Mouse (Mus musculus) MEL (cell line): ENCODE measurements around the gene Mtfp1. TPM values are rescaled to one million over a fixed set of nuclear protein-coding genes. Genes with fewer than 3 reads are reported as not detected.

Experiments used
- DNase-seq: peaks from one replicate; pipeline ENCODE4 v3.0.0; 2011; ENCODE audit warnings: low read depth, low spot score
- H3K27ac ChIP-seq: 2 replicates; pipeline ENCODE4 v1.5.1; 2012; ENCODE audit warnings: low read depth, mild to moderate bottlenecking, control low read depth, low read length, moderate library complexity; ENCODE audit not compliant: control insufficient read depth
- H3K27me3 ChIP-seq, 2 experiments: fragments of 150-350 bp in 1 of 2; sonication (generic) in 1 of 2; 2 replicates each; pipeline ENCODE4 v1.6.1; 2012; ENCODE audit warnings: low read length in 2 of 2, mild to moderate bottlenecking in 2 of 2, improper control_type of control experiment in 1 of 2, moderate library complexity in 1 of 2; ENCODE audit not compliant: insufficient read depth in 2 of 2, control insufficient read depth in 1 of 2
- H3K36me3 ChIP-seq, 2 experiments: 2 replicates each; pipeline ENCODE4 v1.6.1; 2012 to 2014; ENCODE audit warnings: low read length in 2 of 2, improper control_type of control experiment in 1 of 2, inconsistent platforms in 1 of 2, mild to moderate bottlenecking in 1 of 2; ENCODE audit not compliant: insufficient read depth in 2 of 2, control insufficient read depth in 1 of 2
- H3K4me1 ChIP-seq, 2 experiments: fragments of 150-350 bp in 1 of 2; sonication (generic) in 1 of 2; 2 replicates each; pipeline ENCODE4 v1.6.1; 2012; ENCODE audit warnings: low read length in 2 of 2, improper control_type of control experiment in 1 of 2, mild to moderate bottlenecking in 1 of 2; ENCODE audit not compliant: insufficient read depth in 2 of 2, control insufficient read depth in 1 of 2
- H3K4me3 ChIP-seq, 2 experiments: fragments of 150-350 bp in 1 of 2; sonication (generic) in 1 of 2; 2 replicates each; pipeline ENCODE4 v1.5.1; 2012; ENCODE audit warnings: low read depth in 2 of 2, low read length in 2 of 2, mild to moderate bottlenecking in 2 of 2, moderate library complexity in 2 of 2, control low read depth in 1 of 2, improper control_type of control experiment in 1 of 2; ENCODE audit not compliant: control insufficient read depth in 1 of 2, insufficient read depth in 1 of 2
- H3K79me2 ChIP-seq: 2 replicates; pipeline ENCODE4 v1.6.1; 2012; ENCODE audit warnings: mild to moderate bottlenecking, low read length, moderate library complexity; ENCODE audit not compliant: control insufficient read depth, poor library complexity, insufficient read depth
- H3K9ac ChIP-seq: 2 replicates; pipeline ENCODE4 v1.6.1; 2012; ENCODE audit warnings: low read depth, mild to moderate bottlenecking, control low read depth, low read length, moderate library complexity; ENCODE audit not compliant: control insufficient read depth, poor library complexity, severe bottlenecking
- H3K9me3 ChIP-seq: fragments of 150-350 bp; sonication (generic); replicated peaks from 2 replicates; pipeline ENCODE4 v1.6.1; 2012; ENCODE audit warnings: mild to moderate bottlenecking, low read length, improper control_type of control experiment, moderate library complexity; ENCODE audit not compliant: insufficient read depth
- CHD1 ChIP-seq: IDR thresholded peaks from 2 replicates; pipeline ENCODE4 v1.6.1; 2012; ENCODE audit warnings: low read depth, mild to moderate bottlenecking, inconsistent platforms, low read length, improper control_type of control experiment
- CHD2 ChIP-seq: IDR thresholded peaks from 2 replicates; pipeline ENCODE4 v1.6.1; 2011; ENCODE audit warnings: low read length, improper control_type of control experiment
- CTCF ChIP-seq, 3 experiments: IDR thresholded peaks in 2 of 3; conservative IDR thresholded peaks in 1 of 3; 2 replicates each; pipeline ENCODE4 v1.5.1; 2011 to 2012; ENCODE audit warnings: low read length in 3 of 3, low read depth in 2 of 3, mild to moderate bottlenecking in 2 of 3, improper control_type of control experiment in 1 of 3, inconsistent platforms in 1 of 3, mixed read lengths in 1 of 3, moderate library complexity in 1 of 3; ENCODE audit not compliant: control insufficient read depth in 1 of 3, insufficient read depth in 1 of 3, poor library complexity in 1 of 3, severe bottlenecking in 1 of 3
- E2F4 ChIP-seq: IDR thresholded peaks from 2 replicates; pipeline ENCODE4 v1.6.1; 2011; ENCODE audit warnings: low read depth, low read length, improper control_type of control experiment, borderline replicate concordance
- ELF1 ChIP-seq: IDR thresholded peaks from 2 replicates; pipeline ENCODE4 v1.6.1; 2014; ENCODE audit warnings: low read depth, mild to moderate bottlenecking, inconsistent platforms, low read length, improper control_type of control experiment, moderate library complexity
- GABPA ChIP-seq: IDR thresholded peaks from 2 replicates; pipeline ENCODE4 v1.6.1; 2012; ENCODE audit warnings: low read depth, mild to moderate bottlenecking, inconsistent platforms, low read length, improper control_type of control experiment, moderate library complexity
- GATA1 ChIP-seq: IDR thresholded peaks from 2 replicates; pipeline ENCODE4 v1.6.1; 2011; ENCODE audit warnings: low read depth, low read length, improper control_type of control experiment
- MAX ChIP-seq: IDR thresholded peaks from 2 replicates; pipeline ENCODE4 v1.6.1; 2011; ENCODE audit warnings: low read length, improper control_type of control experiment
- MXI1 ChIP-seq: IDR thresholded peaks from 2 replicates; pipeline ENCODE4 v1.6.1; 2011; ENCODE audit warnings: mild to moderate bottlenecking, low read depth, low read length, improper control_type of control experiment
- MYC ChIP-seq: IDR thresholded peaks from 2 replicates; pipeline ENCODE4 v1.6.1; 2011; ENCODE audit warnings: low read depth, mild to moderate bottlenecking, low read length, improper control_type of control experiment, moderate library complexity
- POLR2A ChIP-seq, 2 experiments: IDR thresholded peaks; 2 replicates each; pipeline ENCODE4 v1.6.1; 2011 to 2012; ENCODE audit warnings: low read length in 2 of 2, mild to moderate bottlenecking in 2 of 2, control low read depth in 1 of 2, improper control_type of control experiment in 1 of 2, low read depth in 1 of 2, moderate library complexity in 1 of 2; ENCODE audit not compliant: control insufficient read depth in 1 of 2, insufficient read depth in 1 of 2, poor library complexity in 1 of 2
- POLR2AphosphoS5 ChIP-seq: IDR thresholded peaks from 2 replicates; pipeline ENCODE4 v1.6.1; 2012; ENCODE audit warnings: low read depth, borderline replicate concordance, mild to moderate bottlenecking, inconsistent platforms, low read length, moderate library complexity, mixed read lengths
- RAD21 ChIP-seq: IDR thresholded peaks from 2 replicates; pipeline ENCODE4 v1.6.1; 2011; ENCODE audit warnings: mild to moderate bottlenecking, low read depth, low read length, improper control_type of control experiment
- SMC3 ChIP-seq: IDR thresholded peaks from 2 replicates; pipeline ENCODE4 v1.6.1; 2011; ENCODE audit warnings: low read depth, low read length, improper control_type of control experiment
- UBTF ChIP-seq: IDR thresholded peaks from 2 replicates; pipeline ENCODE4 v1.6.1; 2012; ENCODE audit warnings: low read depth, mild to moderate bottlenecking, inconsistent platforms, low read length, improper control_type of control experiment, moderate library complexity, borderline replicate concordance; ENCODE audit not compliant: insufficient read depth
- USF1 ChIP-seq: IDR thresholded peaks from 2 replicates; pipeline ENCODE4 v1.6.1; 2014; ENCODE audit warnings: low read depth, mild to moderate bottlenecking, inconsistent platforms, low read length, improper control_type of control experiment, moderate library complexity
- ZC3H11A ChIP-seq: IDR thresholded peaks from 2 replicates; pipeline ENCODE4 v1.6.1; 2012; ENCODE audit warnings: low read depth, mild to moderate bottlenecking, inconsistent platforms, low read length, improper control_type of control experiment
- ZKSCAN1 ChIP-seq: IDR thresholded peaks from 2 replicates; pipeline ENCODE4 v1.6.1; 2012; ENCODE audit warnings: low read depth, mild to moderate bottlenecking, inconsistent platforms, low read length, improper control_type of control experiment, moderate library complexity
- polyA plus RNA-seq, 2 experiments: library from polyadenylated mRNA; stranded (reverse) in 1 of 2; unstranded in 1 of 2; fragments of >175 nt in 1 of 2; fragments of >200 nt in 1 of 2; gene quantifications; 2 replicates each; pipeline versions ENCODE4 v1.2.1 to v1.2.4; 2012; ENCODE audit warnings: low replicate concordance in 2 of 2, low read depth in 1 of 2; ENCODE audit not compliant: insufficient read length in 2 of 2, insufficient read depth in 1 of 2, missing spikeins in 1 of 2
- total RNA-seq: library from RNA; depleted of rRNA; stranded (reverse); fragments of 300-350 nt; gene quantifications from 2 replicates; pipeline ENCODE4 v1.2.3, GENCODE M21; 2012

Mtfp1 gene
- total and polyA plus RNA-seq, 3 experiments: 70.5 to 84.8 TPM; not detected in 1

GRCm38 (mm10) chr11:4053586-4053985 is 41.7 kb downstream of the Mtfp1 start:
- peak; percentile 95 to 98 (median 95) for TF ChIP-seq CTCF (IDR thresholded peaks at IDR 0.05 in 2 of 3, conservative IDR thresholded peaks at IDR 0.05 in 1 of 3; ENCODE audit: control insufficient read depth in 1 of 3, insufficient read depth in 1 of 3, low read depth in 2 of 3, low read length in 3 of 3, poor library complexity in 1 of 3, severe bottlenecking in 1 of 3)
- TF ChIP-seq ZC3H11A: peak; percentile 91
- TF ChIP-seq GATA1: no peak
- TF ChIP-seq SMC3: peak; percentile 97
- no peak for TF ChIP-seq ZKSCAN1
- peak; percentile 69 for TF ChIP-seq USF1
- TF ChIP-seq RAD21: peak; percentile 96
- Histone ChIP-seq H3K27ac (no peak overlapping the region), H3K79me2 (no peaks in the 10 kb centered on the region), H3K9me3 (no peaks in the 10 kb centered on the region), H3K9ac (no peak overlapping the region), H3K36me3 (no peaks in the 10 kb centered on the region), H3K4me3 (no peak overlapping the region), H3K27me3 (peaks cover 12 to 15% of the 10 kb centered on the region in 2 experiments), H3K4me1 (no peaks in the 10 kb centered on the region)
- DNase-seq: peak; percentile 84

- no peaks in the 10 kb centered on the region for H3K79me2 ChIP-seq
- no peaks in the 10 kb centered on the region for H3K9me3 ChIP-seq
- TF ChIP-seq RAD21 (no peak), CHD2 (no peak), CHD1 (no peak), MYC (no peak), GABPA (no peak), MAX (no peak), MXI1 (no peak), POLR2A (IDR thresholded peaks at IDR 0.05; ENCODE audit: control insufficient read depth in 1 of 2, insufficient read depth in 1 of 2, low read depth in 1 of 2, low read length in 2 of 2, poor library complexity in 1 of 2) (no peak), ELF1 (no peak), CTCF (IDR thresholded peaks at IDR 0.05 in 2 of 3, conservative IDR thresholded peaks at IDR 0.05 in 1 of 3; ENCODE audit: control insufficient read depth in 1 of 3, insufficient read depth in 1 of 3, low read depth in 2 of 3, low read length in 3 of 3, poor library complexity in 1 of 3, severe bottlenecking in 1 of 3) (no peak)
- peaks cover 0 to 1% of the 10 kb centered on the region in 2 experiments; a peak in 1 of 4 replicates for H3K27me3 ChIP-seq
- no peak for DNase-seq
- no peak overlapping the region for H3K27ac ChIP-seq
- H3K36me3 ChIP-seq: no peaks in the 10 kb centered on the region
- no peak overlapping the region for H3K4me3 ChIP-seq
- no peak overlapping the region for H3K9ac ChIP-seq
- no peaks in the 10 kb centered on the region for H3K4me1 ChIP-seq
These were observed 46.8 kb downstream of the Mtfp1 start for GRCm38 (mm10) chr11:4048438-4048837.

- no peak for TF ChIP-seq E2F4
- no peak for TF ChIP-seq POLR2AphosphoS5
- no peak for TF ChIP-seq GABPA
- TF ChIP-seq UBTF: no peak
- TF ChIP-seq MYC: no peak
- TF ChIP-seq MXI1: no peak
- H3K4me1 ChIP-seq: no peaks in the 10 kb centered on the region
- H3K27ac ChIP-seq: no peak overlapping the region
- no peaks in the 10 kb centered on the region for H3K79me2 ChIP-seq
- peaks cover 0 to 1% of the 10 kb centered on the region in 2 experiments; a peak in 2 of 4 replicates for H3K27me3 ChIP-seq
- no peak overlapping the region for H3K4me3 ChIP-seq
- no peaks in the 10 kb centered on the region for H3K36me3 ChIP-seq
- H3K9ac ChIP-seq: no peak overlapping the region
- H3K9me3 ChIP-seq: no peaks in the 10 kb centered on the region
- no peak for DNase-seq
These were observed 47.5 kb downstream of the Mtfp1 start for GRCm38 (mm10) chr11:4047766-4048165.
